Mouse (Mus musculus) ovary, postnatal 14 days (tissue): ENCODE results near the gene P3h4.
A peak's percentile ranks its signal among the peaks of the same experiment; 100 is the strongest.

Experiments used
- DNase-seq: peaks from one replicate; pipeline ENCODE4 v3.0.0; 2022; ENCODE audit warnings: low spot score

Gene P3h4

DNA sequence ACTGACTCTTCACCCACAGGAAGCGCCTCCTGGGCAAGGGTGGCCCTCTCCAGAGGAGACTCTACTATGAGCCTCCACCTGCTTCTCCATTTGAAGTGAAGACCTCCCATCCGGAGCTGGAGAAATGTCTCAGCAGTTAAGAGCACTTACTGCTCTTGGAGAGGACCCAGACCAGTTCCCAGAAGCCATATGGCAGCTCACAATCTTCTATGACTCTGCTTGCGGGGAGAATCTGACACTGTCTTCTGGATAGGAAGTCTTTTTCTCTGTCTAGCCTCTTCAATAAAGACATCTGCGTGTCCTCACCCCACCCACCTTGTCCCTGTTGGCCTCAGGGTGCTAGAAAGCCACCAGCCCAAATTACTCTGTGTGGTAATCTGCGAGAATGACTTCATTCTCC lies 21.7 kb downstream of the P3h4 start:
- DNase-seq, result no peak

DNA sequence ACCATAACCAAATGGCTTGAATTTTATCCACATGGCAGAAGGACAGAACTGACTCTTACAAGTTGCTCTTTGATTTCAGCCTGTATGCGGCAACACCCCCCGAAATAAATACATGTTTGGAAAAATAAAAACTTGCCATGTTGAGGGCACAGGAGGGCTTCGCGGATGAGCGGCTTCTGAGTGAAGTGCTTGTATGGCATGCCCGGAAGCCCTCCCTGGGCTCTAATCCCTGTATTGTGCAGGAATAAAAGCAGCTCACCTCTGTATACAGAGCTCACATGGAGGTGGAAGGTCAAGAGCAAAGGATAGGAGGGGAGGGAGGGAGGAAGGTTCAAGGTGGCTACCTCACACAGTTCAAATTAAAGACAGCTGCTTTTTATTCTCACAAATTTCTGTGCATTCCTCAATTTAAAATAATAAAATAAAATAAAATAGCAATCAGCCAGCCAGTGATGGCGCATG lies 22.7 kb downstream of the P3h4 start:
- DNase-seq, result no peak

DNA sequence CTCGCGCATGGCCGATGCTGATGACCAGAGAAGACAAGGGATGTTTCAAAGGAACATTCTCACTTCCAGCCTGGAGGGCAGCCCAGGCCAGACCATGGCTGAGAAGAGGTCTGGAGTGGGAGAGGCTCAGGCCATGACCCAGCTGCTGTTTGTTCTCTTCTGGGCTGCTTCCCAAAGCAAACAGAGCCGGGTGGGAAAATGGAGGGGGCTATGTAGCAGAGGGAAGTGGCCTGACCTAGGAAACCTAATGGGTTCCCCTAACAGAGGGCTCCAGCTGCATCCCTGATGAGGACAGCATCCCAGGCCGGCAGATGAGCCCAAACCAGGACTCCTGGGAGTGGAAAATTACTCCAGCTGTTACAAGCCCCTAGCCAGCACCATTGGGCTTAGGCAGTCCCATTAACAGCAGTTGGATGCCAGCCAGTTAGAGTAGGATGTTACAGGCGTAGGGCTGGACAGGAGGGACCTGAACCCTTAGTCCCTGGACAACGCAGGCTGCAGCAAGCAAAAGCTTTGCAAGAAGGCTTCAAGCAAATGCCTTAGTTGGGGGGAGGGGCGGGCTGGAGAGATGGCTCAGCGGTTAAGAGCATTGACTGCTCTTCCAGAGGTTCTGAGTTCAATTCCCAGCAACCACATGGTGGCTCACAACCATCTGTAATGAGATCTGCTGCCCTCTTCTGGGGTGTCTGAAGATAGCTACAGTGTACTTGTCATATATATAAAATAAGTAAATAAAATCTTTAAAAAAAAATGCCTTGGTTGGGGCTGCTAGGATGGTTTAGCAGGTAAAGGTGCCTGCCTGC lies 23.4 kb downstream of the P3h4 start:
- DNase-seq, result peak; percentile 48

DNA sequence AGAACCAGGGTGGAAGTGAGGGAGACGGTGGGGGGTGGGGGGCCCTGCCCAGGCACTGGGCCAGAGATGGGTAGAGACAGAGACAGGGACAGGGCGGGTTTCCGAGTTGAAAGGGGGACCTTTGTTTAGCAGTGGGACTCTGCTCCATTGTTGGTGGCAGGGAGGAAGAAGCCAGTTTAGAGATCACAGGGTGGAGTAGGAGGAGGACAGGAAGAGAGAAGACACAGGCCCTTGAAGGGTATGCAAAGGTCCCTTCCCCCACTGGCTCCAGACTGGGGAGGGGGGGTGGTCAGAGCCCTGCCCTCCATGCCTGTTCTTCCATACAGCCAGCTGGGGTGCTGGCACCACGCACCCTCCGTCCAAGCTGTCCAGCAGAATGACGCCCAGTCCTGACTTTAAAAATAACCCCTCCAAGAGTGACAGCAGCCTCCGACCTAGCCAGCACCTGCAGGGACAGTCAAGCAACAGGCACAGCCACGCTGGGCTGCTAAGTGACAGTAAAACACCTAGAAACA lies 24.6 kb downstream of the P3h4 start:
- DNase-seq, result no peak

DNA sequence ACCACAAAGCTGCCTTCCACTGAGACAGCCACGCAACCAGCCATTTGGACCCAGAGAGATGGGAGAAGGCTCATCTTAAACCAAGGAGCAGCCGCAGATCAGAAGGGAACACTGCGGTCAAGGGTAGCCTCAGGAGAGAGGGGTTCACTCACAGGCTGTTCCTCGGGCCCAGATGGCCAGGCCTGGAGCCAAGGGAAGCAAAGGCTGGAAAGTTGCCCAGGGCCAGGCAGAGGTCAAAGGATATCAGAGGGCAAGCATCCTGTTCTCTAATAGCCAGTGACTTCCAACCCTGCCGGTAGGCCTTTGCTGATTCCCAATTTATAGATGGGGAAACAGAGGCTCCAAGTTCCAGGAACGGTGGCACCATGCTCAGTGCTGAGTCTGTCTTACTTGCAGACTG lies 26.0 kb downstream of the P3h4 start:
- no peak for DNase-seq

DNA sequence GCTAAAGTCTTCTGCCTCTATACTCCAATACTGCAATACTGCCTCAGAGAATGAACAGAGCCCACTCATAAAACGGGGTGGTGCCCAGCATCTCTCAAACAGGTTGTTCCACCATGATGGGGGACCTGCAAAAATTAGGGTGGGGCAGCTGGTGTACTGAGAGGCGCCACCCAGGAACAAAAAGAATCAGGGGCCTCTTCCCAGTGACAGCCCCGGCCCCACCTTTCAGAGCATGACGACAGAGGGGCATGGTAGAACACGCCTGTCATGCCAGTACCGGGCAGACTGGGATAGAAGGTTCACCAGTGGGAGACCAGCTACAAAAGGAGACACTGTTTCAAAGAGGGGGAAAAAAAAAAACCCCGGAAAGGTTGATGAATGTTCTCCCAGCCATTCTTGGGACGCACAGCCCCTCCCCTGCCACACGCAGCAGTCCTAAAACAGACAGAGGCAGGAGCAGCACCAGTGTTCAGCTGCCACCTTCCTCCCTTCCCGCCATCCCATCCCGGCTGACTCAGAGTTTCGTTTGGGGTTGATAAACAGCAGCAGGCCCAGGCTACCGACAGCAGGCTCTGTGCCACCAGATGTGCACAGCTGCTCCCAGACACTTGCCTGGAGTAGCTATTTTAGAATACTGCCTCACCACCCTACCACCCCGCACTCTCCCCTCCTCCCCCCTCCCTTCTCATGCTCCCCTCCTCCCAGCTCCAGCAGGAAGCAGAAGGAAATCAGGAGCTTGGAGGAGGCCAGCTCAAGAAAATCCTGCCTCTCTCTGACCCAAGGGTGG lies 26.9 kb downstream of the P3h4 start:
- no peak for DNase-seq

DNA sequence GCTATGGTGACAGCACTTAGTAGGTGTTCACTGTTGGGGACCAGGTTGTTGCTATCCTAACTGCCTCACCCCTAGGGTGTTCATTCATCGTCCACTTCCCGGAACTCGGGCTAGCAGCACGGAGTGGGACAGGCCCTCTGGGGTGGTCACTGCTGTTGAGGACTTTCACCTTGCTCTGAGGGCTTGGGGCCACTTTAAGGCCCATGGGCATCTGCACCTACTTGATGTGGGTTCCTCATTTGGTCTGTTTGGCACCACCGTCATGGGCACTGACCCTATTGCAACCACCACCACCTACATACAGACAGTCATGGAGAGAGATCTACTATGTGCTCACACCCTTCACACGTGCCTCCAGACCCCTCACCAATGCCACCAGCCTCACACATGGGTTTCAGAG lies 27.5 kb downstream of the P3h4 start:
- DNase-seq, result no peak

DNA sequence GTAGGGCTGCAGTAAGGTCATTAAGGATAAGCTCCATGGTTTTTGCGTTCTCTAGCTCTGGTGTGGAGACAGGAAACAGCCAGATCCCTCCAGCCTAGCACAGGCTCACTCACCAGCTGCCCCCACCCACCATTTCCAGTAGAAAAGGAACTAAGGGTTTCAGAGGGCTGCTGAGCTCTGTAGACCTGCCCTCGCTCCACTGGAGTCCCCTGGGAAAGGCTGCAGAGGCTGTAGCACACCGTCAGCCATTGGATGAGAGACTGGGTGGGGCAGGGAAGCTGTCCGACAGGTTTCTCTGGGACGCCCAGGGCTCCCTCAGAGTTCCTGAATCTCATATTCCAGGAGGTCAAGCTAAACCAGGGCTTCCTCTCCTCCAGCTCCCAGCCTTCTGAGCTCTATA lies 28.1 kb downstream of the P3h4 start:
- no peak for DNase-seq

DNA sequence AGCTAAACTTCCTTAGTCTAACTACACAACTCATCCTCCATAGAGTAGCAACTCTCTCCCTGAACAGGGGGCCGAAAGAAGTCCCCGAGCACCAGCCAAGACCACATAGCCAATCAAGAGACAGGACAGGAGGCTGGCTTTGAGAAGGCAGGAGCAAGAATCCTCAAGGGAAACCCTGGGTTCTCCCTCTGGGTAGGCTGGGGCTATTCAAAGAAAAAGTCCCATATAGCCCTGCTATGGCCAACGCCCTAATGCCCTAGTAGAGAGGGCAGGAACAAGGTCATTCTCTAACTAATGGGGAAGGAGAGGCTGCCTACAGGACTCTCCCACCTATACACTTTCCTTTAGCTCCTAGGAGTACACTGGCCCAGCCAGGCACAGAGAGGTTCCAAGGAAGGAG lies 29.6 kb downstream of the P3h4 start:
- DNase-seq, result no peak

DNA sequence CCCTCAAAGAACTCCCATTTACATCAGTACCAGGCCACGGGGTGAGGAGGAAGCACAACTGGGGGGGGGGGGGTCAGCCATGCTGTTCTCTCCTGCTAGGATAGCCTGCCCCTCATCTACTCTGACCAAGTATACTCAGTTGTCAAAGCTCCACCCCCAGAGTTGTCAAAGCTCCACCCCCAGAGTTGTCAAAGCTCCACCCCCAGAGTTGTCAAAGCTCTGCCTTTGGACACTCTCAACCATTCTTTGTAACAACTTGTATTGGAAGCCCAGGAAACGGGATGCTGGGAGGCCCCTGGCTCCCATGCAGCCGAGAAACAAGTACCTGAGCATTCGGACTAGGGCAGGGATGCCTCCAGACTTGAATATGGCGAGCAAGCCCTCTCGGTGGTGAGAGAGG lies 32.0 kb downstream of the P3h4 start:
- no peak for DNase-seq

DNA sequence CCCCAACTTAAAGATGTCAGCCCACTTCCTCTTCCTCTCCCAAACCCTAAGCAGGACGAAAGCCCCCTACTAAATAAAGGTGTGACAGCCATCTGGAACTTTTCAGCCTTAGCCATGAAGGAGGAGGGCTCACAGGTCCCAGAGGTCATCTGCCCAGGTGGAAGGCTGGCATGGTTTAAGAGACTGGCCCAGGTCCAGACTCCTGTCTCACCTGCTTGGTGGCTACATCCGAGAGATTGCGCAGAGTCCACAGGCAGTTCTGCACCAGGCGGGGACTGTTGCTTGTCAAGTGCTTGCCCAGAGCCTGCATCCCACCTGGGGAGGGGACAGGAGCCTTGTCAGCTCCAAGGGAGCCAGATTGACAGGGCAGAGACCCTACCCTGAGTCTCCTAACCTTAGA lies 35.3 kb downstream of the P3h4 start:
- no peak for DNase-seq

DNA sequence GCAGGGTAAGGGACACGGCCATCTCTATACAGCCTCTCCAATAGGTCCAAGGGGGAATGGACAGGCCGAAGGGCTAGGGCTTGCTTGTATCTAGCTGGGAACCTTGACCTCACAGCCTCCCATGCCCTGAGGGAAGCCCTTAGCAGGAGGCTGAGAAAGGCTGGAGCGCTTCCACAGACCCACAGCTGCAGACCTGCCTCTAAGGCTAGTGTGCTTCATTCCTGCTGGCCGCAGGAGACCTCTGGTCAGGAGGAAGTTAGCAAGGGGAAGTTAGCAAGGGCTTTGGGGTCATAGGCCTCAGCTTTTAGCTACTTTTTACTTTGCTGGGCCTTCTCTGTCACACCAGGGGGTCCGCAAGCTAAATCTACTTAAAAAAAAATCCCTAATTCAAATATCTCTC lies 36.2 kb downstream of the P3h4 start:
- no peak for DNase-seq

DNA sequence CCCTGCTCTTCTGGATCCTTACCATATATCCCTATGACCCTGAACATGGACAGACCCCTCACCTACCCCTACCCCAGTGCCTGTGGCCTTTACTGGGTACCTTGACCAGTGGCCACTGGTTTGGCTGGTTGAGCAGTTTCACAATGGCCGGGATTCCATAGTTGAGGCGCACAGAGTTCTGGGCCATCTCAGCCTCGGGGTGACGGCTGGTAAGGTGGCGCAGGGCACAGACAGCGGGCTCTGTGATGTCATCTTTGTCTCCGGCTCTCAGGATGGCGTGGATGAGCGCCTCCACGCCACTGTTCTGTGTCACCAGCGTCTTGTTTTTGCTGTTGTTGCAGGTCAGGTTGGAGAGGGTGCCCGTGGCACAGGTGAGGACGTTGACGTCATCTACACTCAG lies 36.6 kb downstream of the P3h4 start:
- no peak for DNase-seq

DNA sequence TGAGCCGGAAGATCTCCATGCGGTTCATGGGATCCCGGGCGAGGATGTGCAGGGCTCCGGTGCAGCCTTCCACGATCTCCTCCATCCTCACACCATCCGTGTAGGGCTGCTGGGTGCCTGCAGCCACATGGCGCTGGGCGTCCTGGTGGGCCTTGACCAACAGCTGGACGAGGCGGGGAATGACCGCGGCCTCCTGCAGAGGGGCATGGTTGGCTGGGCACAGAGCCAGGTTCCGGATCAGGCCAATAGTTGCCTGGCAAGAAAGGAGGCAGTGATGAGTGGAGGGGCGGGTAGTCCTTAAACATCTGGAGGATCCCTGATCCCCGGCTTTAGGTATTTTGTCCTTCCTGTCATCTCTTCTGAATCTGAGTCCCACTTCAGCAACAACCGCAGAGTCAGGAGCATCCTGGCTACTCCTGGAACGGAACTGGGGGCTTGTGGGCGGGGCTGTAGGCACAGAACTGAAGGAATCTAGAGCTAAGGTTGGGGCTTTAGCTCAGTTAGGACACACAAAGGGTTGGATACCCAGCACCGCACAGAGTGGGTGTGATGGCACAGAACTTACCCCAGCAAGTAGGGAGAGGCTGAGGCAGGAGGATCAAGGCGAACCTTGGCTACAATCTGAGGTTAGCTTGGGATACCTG lies 37.8 kb downstream of the P3h4 start:
- DNase-seq, result no peak

DNA sequence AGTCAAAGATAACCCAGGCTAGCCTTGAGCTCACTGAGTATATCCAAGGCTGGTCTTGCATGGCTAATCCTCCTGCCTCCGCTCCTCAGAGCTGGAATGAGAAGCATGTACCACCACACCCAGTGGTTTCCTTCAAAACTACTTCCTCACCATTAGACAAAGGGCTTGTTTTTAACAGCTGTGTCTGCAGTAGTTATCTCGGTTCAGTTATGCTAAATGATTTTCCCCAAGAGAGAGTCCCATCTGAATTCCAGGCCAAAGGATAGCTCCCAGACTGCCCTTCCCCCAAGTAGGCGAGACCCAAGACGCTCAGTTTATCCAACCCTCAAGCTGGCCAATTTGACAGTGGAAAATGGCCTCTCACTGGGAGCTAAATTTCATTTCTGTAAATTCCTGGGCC lies 38.6 kb downstream of the P3h4 start:
- no peak for DNase-seq

DNA sequence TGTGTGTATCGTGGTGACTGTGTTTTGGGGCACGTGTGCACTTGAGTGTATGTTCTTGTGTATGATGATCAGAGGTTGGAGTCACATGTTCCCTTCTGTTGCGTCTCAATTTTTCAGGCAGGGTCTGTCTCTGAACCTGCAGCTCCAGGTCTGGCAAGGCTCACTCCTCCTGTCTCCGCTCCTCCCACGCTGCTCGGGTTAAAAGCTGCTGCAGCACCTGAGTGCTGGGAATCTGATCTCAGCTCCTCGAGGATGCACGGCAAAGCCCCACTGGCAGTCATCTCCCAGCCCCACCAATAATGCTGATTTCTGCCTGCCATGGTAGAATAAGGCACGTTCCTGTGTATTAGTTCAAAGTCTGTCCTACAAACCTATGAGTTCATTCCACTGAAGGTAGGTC lies 39.5 kb downstream of the P3h4 start:
- no peak for DNase-seq

DNA sequence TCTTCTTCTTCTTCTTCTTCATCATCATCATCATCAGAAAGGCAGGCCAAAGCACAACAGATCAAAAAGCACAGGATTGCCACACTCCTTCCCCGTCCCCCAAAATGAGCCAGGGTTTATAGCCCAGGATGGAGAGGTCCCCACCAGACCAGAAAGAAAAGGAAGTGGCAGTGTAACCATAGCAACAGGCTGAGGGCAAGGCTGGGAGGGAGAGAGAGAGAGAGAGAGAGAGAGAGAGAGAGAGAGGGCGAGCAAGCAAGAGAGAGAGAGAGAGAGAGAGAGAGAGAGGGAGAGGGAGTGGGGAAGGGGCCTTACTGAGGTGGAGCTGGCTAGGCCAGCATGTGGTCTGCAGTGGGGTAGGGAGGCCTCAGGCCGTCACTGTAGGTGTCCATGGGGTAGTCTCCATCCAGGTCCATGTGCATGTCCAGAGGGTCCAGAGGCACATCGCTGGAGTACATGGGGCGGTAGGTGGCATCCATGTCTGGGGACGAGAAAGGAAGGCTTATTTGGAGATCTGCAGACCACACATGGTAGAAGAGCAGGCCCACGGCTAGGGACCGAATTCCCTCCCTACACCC lies 42.6 kb downstream of the P3h4 start:
- DNase-seq, result no peak

DNA sequence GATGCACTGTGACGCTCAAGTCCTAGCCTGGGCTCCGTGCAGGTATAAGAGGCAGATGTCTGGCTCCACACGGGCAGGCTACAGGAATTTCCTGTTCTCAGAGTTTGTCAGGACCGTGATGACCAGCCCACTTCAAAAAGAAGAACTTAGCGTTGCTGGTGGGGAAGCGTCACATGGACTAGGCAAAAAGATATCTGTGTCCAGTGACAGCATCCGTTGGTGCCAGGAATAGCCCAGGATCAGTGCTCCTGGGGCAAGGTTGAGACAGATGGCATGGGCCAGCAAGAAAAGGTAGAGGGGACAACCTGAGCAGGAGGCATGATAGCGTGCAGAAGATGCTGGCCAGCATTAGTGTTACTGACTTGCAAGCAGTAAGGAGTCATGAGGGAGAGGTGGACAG lies 44.8 kb downstream of the P3h4 start:
- DNase-seq, result no peak

DNA sequence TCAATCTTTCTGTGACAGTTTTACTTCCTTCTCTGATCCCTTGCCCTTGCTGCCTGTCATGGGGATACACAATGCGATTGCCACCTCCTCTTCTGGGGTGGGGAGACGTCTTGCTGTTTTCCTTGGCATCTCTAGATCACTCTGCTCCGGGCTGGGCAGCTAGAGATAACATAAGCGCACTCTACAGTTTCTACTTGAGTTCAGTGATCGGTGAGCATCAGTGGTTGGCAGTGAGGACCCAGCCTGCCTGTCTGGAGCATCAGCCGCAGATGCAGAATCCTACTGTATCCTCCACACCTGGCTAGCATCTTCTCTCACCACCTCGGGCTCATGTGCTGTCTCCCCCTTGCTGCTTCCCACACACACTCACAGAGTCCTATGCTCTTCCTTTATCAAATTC lies 45.5 kb downstream of the P3h4 start:
- no peak for DNase-seq

DNA sequence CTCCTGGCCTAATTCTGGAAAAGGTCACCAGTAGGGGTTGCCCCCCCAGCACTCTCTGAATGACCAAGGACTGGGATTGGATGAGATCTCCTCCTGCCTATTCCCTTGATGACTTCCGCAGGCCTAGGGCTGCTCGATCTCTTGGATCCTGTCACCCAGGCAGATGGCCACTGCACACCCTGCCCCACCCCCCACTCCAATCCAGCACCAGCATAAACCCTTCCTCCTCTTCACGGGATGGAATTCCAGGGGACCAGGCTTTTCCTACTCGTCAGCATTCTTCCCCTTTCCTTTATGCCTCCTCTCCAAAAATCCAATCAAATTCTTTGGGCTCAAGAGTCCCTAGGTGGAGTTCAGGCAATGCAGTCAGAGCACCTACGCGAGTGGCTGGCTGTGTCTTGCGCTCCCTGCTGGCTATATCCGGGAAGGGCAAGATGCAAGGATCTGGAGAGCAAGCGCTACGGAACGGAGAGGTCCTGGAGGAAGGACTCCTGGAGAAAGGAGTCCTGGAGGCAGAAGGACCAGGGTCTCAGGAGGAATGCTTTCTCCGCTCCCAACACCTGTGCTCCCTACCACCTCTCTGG lies 51.6 kb downstream of the P3h4 start:
- DNase-seq, result peak; percentile 68

DNA sequence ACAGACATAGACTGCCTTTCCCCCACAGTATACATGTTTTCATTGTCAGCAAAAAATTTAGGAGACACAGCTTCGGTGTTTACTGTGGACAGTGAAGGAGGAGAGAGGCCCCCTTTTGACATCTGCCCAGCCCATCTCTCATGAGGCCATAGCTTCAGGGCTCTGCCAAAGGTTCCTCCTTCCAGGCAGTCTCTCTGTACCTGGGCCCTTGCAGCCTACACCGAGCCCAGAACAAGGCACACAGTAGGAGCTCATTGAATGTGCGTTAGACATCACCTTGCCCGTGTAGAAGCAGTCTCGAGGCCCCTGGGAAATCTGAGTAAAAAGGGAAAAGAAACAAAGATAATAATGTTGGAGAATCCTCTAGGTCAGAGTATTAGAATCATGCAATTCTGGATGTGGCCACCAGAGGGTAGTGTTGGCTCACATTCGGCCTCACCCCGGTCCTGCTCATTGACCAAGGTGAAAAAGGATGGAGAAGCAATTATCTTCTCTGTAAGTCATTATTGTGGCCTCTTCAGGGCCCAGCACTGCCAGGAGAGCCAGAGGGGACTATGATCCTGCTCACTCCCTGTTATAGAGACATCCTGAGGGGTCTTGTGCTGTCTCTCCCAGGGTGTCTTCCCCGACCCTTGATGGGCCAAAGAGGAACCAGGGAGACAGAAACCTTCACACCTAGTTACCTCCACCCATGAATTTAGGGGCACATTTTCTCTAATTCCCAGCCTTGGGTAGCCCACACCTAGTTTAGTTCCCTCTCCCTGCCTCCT lies 52.2 kb downstream of the P3h4 start:
- peak; percentile 80 for DNase-seq
